Mouse (Mus musculus) right cerebral cortex, postnatal 25 days (tissue): ENCODE results near the gene Nt5c2.

Experiments
- DNase-seq: peaks from one replicate; pipeline ENCODE4 v3.0.0; 2022

Nt5c2 gene

GRCm38 (mm10) chr19:47014447-47015381 is at the start of gene Nt5c2, which contains the start of gene Ina:
Gene Nt5c2 (minus strand): TSS chr19:47015153.
Gene Ina (plus strand): TSS chr19:47014698.
- peak; percentile 86 for DNase-seq

GRCm38 (mm10) chr19:47057684-47058083 is 42.7 kb upstream of the Nt5c2 start:
- DNase-seq: no peak

DNA sequence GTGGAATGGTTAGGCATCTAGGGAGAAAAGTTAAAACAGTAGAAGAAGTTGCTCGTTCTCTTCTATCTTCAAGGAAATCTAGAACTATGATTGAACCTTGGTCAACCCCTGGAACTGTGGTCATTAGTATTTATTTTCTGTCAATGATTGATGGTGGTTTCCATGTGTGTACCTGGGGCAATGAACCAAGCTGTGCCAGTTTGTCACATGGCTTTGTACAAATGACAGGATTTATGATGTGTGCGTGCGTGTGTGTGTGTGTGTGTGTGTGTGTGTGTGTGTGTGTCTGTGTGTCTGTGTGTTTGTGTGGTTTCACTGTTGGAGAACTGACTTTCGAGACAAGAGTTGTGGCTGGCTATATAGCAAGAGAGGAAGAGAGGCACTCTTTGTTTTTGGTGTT is 38.5 kb upstream of the Nt5c2 start:
- no peak for DNase-seq

GRCm38 (mm10) chr19:47052927-47053326 is 38.0 kb upstream of the Nt5c2 start:
- DNase-seq: no peak

- DNase-seq: peak; percentile 88
These were observed 35.5 kb upstream of the Nt5c2 start, which contains the start of gene Pcgf6 for GRCm38 (mm10) chr19:47050271-47051032. Gene Pcgf6 (minus strand): TSS chr19:47050906.

DNA sequence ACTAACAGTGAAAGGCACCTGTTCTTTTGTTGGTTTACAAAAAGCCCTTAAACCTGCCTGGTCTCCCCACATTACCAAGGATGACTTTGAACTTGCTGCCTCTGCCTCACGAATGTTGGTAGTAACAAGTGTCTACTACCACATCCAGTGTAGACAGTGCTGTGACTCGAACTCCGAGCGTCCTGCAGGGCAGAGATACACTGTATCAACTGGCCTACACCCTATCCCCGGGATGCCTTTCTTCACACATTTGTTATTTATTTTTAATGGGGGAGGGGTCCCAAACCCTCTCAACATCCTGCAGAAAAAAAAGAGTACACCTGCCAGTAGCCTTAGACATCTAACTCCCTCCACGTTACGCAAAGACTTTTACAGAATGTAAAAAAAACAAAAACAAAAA is 34.9 kb upstream of the Nt5c2 start:
- no peak for DNase-seq

- no peak for DNase-seq
These were observed 34.1 kb upstream of the Nt5c2 start for GRCm38 (mm10) chr19:47049061-47049460.

DNA sequence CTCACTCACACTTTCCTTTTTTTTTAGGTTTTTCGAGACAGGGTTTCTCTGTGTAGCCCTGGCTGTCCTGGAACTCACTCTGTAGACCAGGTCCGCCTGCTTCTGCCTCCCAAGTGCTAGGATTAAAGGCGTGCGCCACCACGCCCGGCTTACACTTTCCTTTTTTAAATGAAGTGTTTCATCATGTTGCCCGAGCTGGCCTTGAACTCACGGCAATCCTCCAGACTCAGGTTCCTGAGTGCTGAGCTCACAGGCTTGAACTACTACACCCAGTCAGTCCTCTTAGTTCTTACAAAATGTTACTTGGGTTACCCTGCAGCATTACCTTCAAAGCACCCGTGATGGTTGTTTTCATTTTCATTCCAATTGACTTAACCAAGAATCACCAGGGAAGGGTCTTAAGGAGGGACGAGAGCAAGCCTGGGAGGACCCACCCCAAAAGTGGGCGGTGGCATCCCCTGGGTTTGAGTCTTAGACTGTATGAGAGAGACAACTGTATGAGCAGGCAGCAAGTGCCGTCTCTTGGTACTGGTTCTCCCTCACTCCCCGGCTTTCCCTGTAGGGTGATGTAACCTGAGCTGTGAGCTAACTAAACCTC is 32.4 kb upstream of the Nt5c2 start:
- DNase-seq: no peak

DNA sequence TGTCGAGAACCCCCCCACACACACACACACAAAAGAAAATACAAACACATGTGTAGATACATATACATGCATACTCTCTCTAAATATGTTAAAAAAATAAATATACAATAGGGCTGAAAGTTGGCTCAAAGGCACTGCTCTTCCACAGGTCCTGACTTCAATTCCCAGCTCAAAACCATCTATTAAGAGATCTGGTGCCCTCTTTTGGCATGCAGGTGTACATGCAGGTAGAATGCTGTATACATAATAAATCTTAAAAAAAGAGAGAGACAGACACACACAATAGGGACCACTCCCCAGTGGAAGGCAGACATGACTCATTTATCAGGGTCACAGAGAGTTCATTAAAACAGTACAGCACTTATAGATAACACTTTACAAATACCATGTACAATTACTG is 31.4 kb upstream of the Nt5c2 start:
- no peak for DNase-seq

DNA sequence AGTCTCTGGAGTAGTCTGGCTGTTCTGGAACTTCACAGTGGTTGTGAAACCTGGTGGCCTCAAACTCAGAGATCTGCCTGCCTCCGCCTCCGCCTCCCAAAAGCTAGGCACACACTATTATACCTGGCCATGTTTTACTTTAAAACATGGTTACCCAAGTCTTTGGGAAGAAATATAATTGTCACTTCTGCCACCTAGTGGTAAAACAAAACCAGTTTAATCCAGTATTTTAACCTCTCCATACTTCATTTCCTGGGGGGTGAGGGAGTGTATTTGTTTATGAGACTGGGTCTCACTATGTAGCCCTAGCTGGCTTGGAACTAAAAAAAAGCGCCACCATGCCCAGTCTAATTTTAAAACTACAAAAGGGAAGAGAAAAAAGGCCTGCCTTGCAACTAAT is 28.7 kb upstream of the Nt5c2 start:
- DNase-seq: no peak

- DNase-seq: peak; percentile 22
These were observed 25.9 kb upstream of the Nt5c2 start for GRCm38 (mm10) chr19:47040720-47041473.

DNA sequence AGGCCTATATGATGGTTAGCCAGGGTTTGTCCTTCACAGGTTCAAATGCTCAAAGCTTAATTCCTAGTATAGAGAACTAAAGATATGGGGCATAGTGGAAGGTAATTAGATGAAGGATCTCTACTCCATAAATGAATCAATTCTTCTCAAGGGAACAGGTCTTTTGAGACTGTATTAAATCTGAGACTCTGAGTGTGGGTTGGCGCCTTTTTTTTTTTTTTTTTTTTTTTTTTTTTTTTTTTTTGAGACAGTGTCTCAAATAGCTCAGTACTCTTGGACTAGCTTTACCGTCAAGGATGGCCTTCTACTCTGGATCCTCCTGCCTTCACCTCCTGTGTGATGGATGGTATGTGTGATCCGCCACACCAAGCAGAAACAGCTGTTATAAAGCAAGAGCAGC is 21.6 kb upstream of the Nt5c2 start:
- DNase-seq: no peak

DNA sequence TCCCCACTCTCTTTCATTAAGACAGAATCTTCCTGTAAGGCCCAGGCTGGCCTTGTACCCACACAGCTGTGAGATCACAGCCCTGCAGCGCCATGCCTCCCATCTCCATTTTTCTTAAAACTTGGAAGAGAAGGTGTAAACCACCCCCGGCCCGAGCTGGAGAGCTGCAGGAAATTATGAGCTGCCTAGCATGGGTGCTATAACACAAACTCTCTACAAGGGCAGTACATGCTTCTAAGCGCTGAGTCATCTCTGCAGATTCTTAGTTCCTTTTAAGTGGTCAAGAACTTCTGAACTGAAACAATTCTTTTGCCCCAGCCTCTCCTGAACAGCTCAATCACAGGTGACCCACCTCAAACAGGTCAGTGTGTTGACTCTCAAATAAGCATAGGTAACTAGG is 20.0 kb upstream of the Nt5c2 start:
- DNase-seq: no peak

DNA sequence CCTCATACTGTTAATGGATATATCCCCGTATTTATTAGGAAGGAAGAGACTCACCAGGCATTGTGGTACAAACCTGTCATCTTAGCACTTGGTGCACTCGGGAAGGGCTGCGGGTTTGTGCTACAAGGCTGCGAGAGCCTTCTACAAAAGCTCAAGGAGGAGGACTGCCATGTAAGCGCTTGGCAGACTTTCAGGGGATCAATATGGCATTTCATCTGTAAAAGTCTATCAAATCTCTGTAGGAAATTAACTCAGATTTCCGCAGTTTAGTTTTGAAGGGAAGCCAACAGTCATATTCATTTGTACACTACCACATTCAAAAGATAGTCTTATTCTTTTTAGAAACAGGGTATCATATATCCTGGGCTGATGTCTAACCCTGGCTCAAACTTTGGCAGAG is 16.8 kb upstream of the Nt5c2 start:
- DNase-seq: no peak

DNA sequence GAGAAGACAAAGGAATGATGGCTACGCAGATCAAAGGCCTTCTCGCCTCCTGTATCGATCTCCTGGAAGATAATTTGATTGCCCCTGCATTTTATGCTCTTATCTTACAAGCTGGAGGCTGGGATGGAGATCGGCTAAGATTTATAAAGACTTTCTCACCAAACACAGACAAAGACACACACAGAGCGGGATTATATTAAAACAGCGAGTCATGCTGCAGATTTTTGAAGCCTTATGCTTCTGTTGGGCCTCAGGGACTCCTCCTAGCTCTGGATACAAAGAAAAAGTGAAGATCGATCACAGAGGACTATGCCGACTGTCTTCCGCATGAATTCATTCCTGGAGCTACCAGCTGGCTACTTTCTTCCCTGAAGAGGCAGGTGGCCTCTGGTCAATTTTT is 14.8 kb upstream of the Nt5c2 start:
- no peak for DNase-seq

DNA sequence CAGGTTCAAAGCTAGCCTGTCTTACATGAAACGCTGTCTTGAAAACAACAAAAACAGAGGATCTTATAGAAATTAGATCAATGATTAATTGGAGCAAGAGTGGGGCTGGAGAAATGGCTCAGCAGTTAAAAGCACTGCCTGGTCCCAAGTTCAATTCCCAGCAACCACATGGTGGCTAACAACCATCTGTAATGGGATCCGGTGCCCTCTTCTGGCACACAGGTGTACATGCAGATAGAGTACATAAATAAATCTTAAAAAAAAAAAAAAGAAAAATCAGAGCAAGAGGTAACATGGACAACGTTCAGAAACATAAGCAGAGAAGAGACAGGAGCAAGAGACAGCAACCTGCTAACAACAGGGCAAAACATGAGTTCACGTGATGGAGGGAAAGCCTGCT is 11.6 kb upstream of the Nt5c2 start:
- no peak for DNase-seq

DNA sequence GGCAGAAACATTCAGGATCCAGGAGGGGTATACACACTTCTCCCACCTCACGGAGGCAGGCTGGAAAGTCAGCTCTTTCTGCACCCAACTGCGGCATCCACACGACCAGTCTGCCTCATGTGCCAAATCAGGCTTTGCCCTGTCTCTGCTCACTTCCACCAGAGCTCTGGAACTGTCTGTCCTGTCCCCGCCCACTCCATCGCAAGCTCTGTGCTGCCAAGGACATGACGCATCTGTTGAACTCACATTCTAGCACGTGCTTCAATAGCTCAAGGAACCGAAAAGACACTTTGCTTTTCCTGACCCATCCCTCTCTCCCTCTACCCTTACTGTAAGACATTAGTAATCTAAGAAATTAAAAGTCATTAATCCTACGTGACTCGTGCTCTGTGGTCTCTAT is 10.0 kb upstream of the Nt5c2 start:
- DNase-seq: no peak

GRCm38 (mm10) chr19:47023546-47023945 is 8.6 kb upstream of the Nt5c2 start:
- DNase-seq: no peak

DNA sequence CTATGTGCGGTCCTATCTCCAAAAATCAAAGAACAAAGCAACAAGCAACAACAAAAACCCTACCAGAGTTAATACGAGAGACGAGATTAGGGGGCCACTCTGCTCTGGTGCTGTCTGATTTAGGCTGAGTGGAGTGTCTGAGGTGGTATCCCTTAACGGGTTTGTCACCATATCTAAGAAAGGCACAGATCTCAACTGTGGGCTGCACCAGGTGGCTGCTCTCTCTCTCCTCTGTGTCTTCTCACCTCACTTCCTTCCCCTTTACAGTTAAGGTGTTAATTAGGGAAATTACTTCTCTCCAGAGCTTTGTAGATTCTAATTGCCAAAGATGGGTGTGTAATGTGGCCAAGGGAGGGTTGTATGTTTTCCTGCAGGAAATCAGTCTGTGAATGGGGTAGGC is 7.8 kb upstream of the Nt5c2 start:
- DNase-seq: no peak

- DNase-seq: no peak
These were observed 4.4 kb upstream of the Nt5c2 start for GRCm38 (mm10) chr19:47019326-47019725.

DNA sequence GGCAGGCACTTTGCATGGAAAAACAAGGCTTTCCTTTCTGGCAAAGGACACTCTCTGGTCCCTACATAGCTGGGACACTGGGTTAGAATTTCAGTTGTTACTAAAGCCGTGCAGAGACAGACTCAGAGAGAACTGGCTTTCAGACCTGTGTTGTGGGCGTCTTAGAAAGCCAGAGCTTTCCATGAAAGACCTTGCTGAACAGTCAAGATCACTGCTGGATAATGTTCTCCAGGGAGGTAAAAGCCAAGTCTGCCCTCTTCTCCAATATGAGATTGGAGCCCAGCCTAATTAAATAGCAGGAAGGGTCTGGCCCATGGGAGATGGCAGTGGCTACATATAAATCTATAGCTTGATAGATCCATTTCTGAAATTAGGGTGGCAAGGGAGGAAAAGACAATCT is 3.4 kb upstream of the Nt5c2 start:
- no peak for DNase-seq

DNA sequence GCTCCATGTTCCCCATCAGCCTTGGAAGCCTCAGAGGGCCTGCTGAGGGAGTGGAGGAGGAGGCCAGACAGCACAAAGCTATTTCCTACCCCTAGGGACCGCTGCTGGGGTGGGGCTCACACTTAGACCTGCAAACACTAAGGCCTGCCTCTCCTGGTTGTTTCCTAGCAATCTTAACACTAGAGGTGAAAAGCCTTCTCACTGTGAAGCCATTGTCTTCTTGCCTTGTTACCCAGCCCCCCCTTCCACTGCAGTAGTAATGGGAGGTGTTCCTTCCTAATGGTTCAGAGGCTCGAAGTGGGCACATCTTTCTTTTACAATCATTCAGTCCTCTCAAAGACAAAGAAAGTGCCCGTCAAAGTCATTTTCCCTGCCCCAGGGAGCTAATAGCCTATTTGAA is 2.9 kb upstream of the Nt5c2 start:
- no peak for DNase-seq

DNA sequence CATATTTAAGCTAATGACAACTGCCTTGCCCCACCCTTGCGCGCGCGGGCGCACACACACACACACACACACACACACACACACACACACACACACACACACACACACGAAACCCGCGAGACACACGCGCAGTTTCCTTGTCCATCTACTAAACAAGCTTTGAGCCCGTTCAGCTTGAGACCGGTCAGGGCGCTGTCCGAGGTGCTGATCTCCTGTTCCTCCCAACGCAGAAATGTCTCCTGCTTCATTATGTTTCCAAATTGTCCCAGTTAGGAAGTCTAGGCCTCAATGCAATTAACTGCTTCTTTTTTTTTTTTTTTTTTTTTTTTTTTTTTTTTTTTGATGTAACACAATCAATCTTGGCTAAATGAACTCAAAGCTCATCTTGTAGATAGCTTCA is 1.5 kb upstream of the Nt5c2 start:
- no peak for DNase-seq
